Mouse (Mus musculus) liver, embryonic 14.5 days (tissue): ENCODE data around the gene Phf11b. TPM values are rescaled to one million over a fixed set of nuclear protein-coding genes. Genes with fewer than 3 reads are reported as not detected.
"Not testable (repeated sequence)": the region's sequence is repeated elsewhere in the genome, so short reads cannot be mapped to it uniquely, and the experiment has no call there.

Experiments used
- ATAC-seq: fragments of 200-750 bp; cut with Nextera tagmentation; 2 replicates; pipeline ENCODE4 v1.8.0; 2017; ENCODE audit warnings: moderate number of reproducible peaks, mild to moderate bottlenecking, moderate library complexity; ENCODE audit not compliant: insufficient read depth
- DNase-seq, 3 experiments: peaks; one replicate each; pipeline ENCODE4 v3.0.0-alpha.2; 2012 to 2013; ENCODE audit warnings: low read depth in 3 of 3, low spot score in 3 of 3
- H3K27ac ChIP-seq: fragments of 300-500 bp; sonication (generic); 2 replicates; pipeline ENCODE4 v1.5.1; 2014; ENCODE audit warnings: moderate library complexity, mild to moderate bottlenecking, control low read depth, inconsistent platforms
- H3K27me3 ChIP-seq: fragments of 300-500 bp; sonication (generic); 2 replicates; pipeline ENCODE4 v1.6.1; 2014; ENCODE audit warnings: mild to moderate bottlenecking, low read length, moderate library complexity; ENCODE audit not compliant: control insufficient read depth, insufficient read depth
- H3K36me3 ChIP-seq: fragments of 300-500 bp; sonication (generic); replicated peaks from 2 replicates; pipeline ENCODE4 v1.6.1; 2014; ENCODE audit warnings: low read depth; ENCODE audit not compliant: control insufficient read depth, insufficient read depth
- H3K4me1 ChIP-seq, 2 experiments: fragments of 200-500 bp in 1 of 2; fragments of 300-500 bp in 1 of 2; sonication (generic) in 1 of 2; replicated peaks; 2 replicates each; pipeline ENCODE4 v1.6.1; 2012 to 2014; ENCODE audit warnings: antibody characterized with exemption in 1 of 2, inconsistent platforms in 1 of 2, low read length in 1 of 2; ENCODE audit not compliant: control insufficient read depth in 2 of 2, insufficient read depth in 2 of 2
- H3K4me2 ChIP-seq: fragments of 300-500 bp; sonication (generic); 2 replicates; pipeline ENCODE4 v1.6.1; 2014; ENCODE audit warnings: low read depth, mild to moderate bottlenecking, control low read depth, moderate library complexity
- H3K4me3 ChIP-seq, 2 experiments: fragments of 200-500 bp in 1 of 2; fragments of 300-500 bp in 1 of 2; sonication (generic) in 1 of 2; 2 replicates each; pipeline ENCODE4 v1.5.1; 2012 to 2014; ENCODE audit warnings: low read depth in 2 of 2, low read length in 2 of 2, mild to moderate bottlenecking in 2 of 2, control low read depth in 1 of 2, inconsistent platforms in 1 of 2, moderate library complexity in 1 of 2; ENCODE audit not compliant: insufficient read depth in 1 of 2
- H3K9ac ChIP-seq: fragments of 300-500 bp; sonication (generic); replicated peaks from 2 replicates; pipeline ENCODE4 v1.6.1; 2014; ENCODE audit warnings: mild to moderate bottlenecking, control low read depth, moderate library complexity
- H3K9me3 ChIP-seq: fragments of 300-500 bp; sonication (generic); 2 replicates; pipeline ENCODE4 v1.6.1; 2016; ENCODE audit warnings: low read length, mixed read lengths; ENCODE audit not compliant: control insufficient read depth
- CTCF ChIP-seq: IDR thresholded peaks from 2 replicates; pipeline ENCODE4 v1.5.1; 2016; ENCODE audit warnings: antibody characterized with exemption, low read depth, control low read depth
- EP300 ChIP-seq: IDR thresholded peaks from 2 replicates; pipeline ENCODE4 v1.6.1; 2016; ENCODE audit warnings: antibody characterized with exemption, low read depth
- WGBS: fragments of 180-500 bp; shearing (Covaris S2); extraction: QIAGEN DNeasy Blood & Tissue Kit; methylation state at CpG from one replicate; pipeline ENCODE4 v1.1.7; 2014; ENCODE audit not compliant: insufficient replicate concordance; 5-methylcytosine and 5-hydroxymethylcytosine counted together
- polyA plus RNA-seq, 2 experiments: library from polyadenylated mRNA; depleted of rRNA in 1 of 2; stranded (reverse) in 1 of 2; unstranded in 1 of 2; fragments of >200 nt; fragmentation: Nextera tagmentation in 1 of 2; extraction: Ambion mirVana in 1 of 2; gene quantifications; 2 replicates each; pipeline versions ENCODE4 v1.2.1 to v1.2.3; 2012 to 2014

Gene Phf11b
- polyA plus RNA-seq, 2 experiments = 0.45 to 1.1 TPM

DNA sequence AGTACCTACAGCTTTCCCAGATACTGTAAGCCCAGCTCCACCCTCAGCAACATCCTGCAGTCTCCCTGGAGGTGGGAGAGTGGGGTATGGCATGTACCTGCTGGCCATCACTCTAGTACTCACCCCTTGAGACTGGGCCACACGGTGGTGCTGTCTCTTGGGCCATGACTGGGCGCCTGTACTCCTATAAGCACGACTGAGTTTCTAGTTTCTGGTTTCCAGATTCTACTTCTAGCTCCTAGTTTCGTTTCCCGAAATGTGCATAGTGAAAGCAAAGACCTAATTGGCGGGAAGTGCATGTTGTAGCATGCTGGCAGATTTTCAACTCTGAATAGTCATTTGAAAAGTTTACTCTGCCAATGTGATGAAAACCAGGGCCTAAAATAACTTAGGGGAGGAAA lies 24.1 kb upstream of the Phf11b start, which contains the start of gene Phf11d:
Gene Phf11d (minus strand): TSS at position 227 of the 401 bp plus-strand sequence.
- ATAC-seq (no peak), DNase-seq (no peak)
- no peaks in the 10 kb centered on the region for H3K36me3 ChIP-seq
- WGBS = 63% methylated on average over 6 of the region's 6 CpGs
- H3K27ac ChIP-seq = no peak within 1 kb of the TSS
- no peaks in the 10 kb centered on the region for H3K4me1 ChIP-seq
- no peak within 1 kb of the TSS for H3K9ac ChIP-seq
- TF ChIP-seq CTCF (no peak), EP300 (no peak)
- H3K4me3 ChIP-seq = no peak within 1 kb of the TSS
- H3K4me2 ChIP-seq = no peak within 1 kb of the TSS
- H3K27me3 ChIP-seq = no peaks in the 10 kb centered on the region
- H3K9me3 ChIP-seq = no peaks in the 10 kb centered on the region

DNA sequence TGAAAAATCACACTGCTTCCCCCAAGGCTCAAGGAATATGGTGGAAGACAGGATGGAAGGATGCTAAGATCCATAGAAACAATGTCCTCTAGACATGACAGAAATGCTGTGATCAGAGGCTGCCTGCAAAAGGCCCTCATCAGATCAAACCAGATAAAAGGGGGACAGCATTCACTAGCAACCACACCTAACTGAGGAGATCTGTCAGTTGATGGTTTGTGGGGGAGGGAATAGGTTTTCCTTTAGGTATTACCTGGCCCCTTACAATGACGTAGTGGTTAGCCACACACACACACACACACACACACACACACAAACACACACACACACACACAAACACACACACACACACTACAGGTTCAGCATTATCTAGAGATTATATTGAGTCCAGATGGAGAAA lies 1.6 kb downstream of the Phf11b start:
- Histone ChIP-seq H3K27ac (no peak overlapping the region), H3K4me1 (no peaks in the 10 kb centered on the region), H3K4me2 (no peak overlapping the region), H3K4me3 (no peak overlapping the region), H3K9ac (no peak overlapping the region), H3K27me3 (no peaks in the 10 kb centered on the region), H3K36me3 (no peaks in the 10 kb centered on the region), H3K9me3 (no peaks in the 10 kb centered on the region)
- DNase-seq (no peak), ATAC-seq (no peak)
- TF ChIP-seq EP300 (no peak), CTCF (no peak)
- 67% methylated on average over 1 of the region's 1 CpGs for WGBS

DNA sequence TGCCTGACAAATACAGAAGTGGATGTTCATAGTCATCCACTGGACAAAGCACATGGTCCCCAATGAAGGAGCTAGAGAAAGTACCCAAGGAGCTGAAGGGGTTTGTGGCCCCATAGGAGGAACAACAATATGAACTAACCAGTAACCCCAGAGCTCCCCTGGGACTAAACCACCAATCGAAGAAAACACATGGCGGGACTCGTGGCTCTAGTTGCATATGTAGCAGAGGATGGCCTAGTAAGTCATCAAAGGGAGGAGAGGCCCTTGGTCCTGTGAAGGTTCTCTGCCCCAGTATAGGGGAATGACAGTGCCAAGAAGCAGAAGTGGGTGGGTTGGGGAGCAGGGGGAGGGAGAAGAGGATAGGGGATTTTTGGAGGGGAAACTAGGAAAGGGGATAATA lies 5.1 kb downstream of the Phf11b start:
- not testable (repeated sequence) for H3K27ac ChIP-seq, H3K4me1 ChIP-seq, H3K4me3 ChIP-seq, H3K4me2 ChIP-seq, DNase-seq, H3K27me3 ChIP-seq, H3K9ac ChIP-seq, H3K9me3 ChIP-seq, H3K36me3 ChIP-seq, ATAC-seq
- 63% methylated on average over 3 of the region's 3 CpGs for WGBS

DNA sequence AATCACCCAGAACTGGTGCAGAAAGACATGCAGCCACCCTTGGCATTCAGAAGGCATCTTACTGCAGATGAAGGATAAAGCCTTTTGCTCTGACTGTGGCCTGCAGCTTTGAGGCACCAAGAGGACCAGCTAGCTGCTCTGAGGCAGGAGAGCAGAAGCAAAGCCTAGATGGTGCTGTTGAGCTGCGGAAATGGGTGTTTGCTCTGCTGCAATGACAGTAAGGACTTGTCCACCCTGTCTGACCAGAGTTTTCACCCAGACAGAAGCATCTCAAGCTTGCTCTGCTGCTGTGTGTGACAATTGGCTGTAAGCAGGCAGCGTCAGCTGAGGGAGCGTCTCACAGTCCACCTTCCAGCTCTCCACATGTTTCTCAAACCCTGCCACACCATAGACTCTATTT lies 10.7 kb downstream of the Phf11b start:
- 53% methylated on average over 3 of the region's 3 CpGs for WGBS

DNA sequence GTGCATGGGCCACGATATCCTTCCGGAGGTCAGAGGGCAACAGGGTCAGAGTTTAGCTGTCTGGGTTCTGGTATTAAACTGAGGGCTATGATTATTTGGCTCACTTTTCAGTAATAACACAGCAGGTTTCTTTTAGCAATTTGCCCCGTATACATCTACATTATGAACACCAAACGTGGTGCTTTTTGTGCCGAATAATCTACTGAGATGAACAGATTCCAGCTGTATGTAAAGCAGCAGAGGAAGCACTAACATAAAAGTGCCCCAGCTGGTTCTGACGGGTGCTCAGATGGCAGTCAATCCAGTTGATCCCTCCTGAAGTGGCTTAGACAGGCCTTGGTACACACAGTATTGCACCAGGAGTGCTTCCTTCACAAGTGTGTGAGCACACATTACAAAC lies 21.2 kb downstream of the Phf11b start:
- not testable (repeated sequence) for H3K4me1 ChIP-seq, H3K9ac ChIP-seq, ATAC-seq, H3K27ac ChIP-seq, H3K4me3 ChIP-seq, H3K4me2 ChIP-seq, DNase-seq, H3K27me3 ChIP-seq, H3K9me3 ChIP-seq, H3K36me3 ChIP-seq
- WGBS = 76% methylated on average over 6 of the region's 6 CpGs

More for the DNA sequence above, 10.7 kb downstream of the Phf11b start:
- not testable (repeated sequence) for H3K27ac ChIP-seq, H3K9ac ChIP-seq, H3K4me2 ChIP-seq, H3K4me3 ChIP-seq, H3K27me3 ChIP-seq, DNase-seq, H3K36me3 ChIP-seq, H3K9me3 ChIP-seq, H3K4me1 ChIP-seq, ATAC-seq
- TF ChIP-seq CTCF = peak; percentile 42

DNA sequence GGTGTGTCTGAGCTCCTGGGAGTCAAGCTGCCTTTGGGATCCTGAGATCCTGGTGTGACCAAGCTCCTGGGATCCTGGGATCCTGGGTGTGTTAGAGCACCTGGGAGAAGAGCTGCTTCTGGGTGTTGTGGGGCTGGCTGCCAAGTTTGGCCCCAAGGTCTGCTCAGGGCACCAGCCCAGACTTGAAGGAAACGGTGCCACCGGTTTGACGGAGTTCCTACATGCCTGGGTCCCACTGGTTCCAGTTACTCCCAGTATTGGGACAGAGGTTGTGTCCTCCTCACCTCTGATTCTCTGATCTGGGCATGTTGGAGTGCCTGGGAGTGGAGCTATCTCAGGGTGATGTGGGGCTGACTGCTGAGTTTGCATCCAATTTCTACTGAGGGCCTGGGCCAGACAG lies 22.1 kb downstream of the Phf11b start:
- not testable (repeated sequence) for DNase-seq, H3K36me3 ChIP-seq

DNA sequence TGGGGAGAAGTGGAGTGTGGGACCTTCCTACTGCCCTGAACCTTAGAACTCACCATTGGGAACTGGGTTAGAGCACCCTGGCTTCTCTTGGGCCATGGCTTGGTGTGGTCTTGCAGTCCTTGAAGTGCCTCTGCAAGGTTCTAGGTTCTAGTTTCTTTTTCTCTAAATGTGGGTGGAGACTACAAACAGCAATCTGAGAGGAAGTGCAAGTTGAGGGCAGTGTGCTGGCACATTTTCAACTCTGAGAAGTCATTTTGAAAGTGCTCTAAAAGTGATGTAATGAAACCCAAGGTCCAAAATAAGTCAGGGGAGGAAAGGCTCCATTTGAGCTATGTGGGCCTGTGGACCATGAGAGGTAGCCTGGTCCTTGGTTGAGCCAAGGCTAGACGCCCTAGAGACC lies 43.8 kb downstream of the Phf11b start, which contains the start of gene Phf11a:
Gene Phf11a (minus strand): TSS at position 132 of the 400 bp plus-strand sequence.
- H3K9ac ChIP-seq, H3K4me1 ChIP-seq, H3K9me3 ChIP-seq, H3K4me2 ChIP-seq, ATAC-seq, DNase-seq, H3K27me3 ChIP-seq, H3K36me3 ChIP-seq, H3K4me3 ChIP-seq, H3K27ac ChIP-seq: not testable (repeated sequence)
- 42% methylated on average over 1 of the region's 1 CpGs for WGBS

More for the DNA sequence above, 22.1 kb downstream of the Phf11b start:
- H3K4me1 ChIP-seq, H3K9me3 ChIP-seq, H3K4me2 ChIP-seq, ATAC-seq, H3K27ac ChIP-seq, H3K27me3 ChIP-seq, H3K4me3 ChIP-seq, H3K9ac ChIP-seq: not testable (repeated sequence)
- 69% methylated on average over 3 of the region's 3 CpGs for WGBS
